In genomic region chr13:108542342-108542761, GRCm38 (mm10) we compare ENCODE assay signal across 10 mouse cellular contexts.
A peak's percentile ranks its signal among the peaks of the same experiment; 100 is the strongest.
DNase-seq lines count a peak whose midpoint lies in the region; ATAC-seq lines count a peak whose summit lies in the region.
"Had no signal": no experiment of that assay in that cellular context is flagged by ENCODE, and none has a peak within 500 bp of the region (broad histone marks: within the 10 kb centered on the region; RNA-seq: fewer than 3 reads in every experiment).

No protein-coding gene starts in this region.

- DNase-seq in left cerebral cortex, postnatal 10 days (ENCODE audit: extremely low spot score in 1 of 2, low spot score in 2 of 2) = peak; percentile 30 to 53
- DNase-seq in left cerebral cortex, adult 9 months (ENCODE audit: low spot score in 2 of 2) = no peak
- DNase-seq in left cerebral cortex, postnatal 4 days = peak; percentile 6
- DNase-seq in thymus, postnatal 36 days = no peak
- DNase-seq: cerebellum, postnatal 36 days had no signal

- no peaks in the 10 kb centered on the region for H3K36me3 ChIP-seq in forebrain, embryonic 13.5 days (ENCODE audit: poor library complexity, severe bottlenecking)
- H3K36me3 ChIP-seq in forebrain, embryonic 12.5 days (replicated peaks) = no peaks in the 10 kb centered on the region
- H3K36me3 ChIP-seq in embryonic facial prominence, embryonic 15.5 days = no peaks in the 10 kb centered on the region
- H3K36me3 ChIP-seq in hindbrain, embryonic 13.5 days = no peaks in the 10 kb centered on the region

- H3K4me2 ChIP-seq in forebrain, embryonic 13.5 days = no peak overlapping the region
- H3K4me2 ChIP-seq in forebrain, embryonic 12.5 days = no peak overlapping the region
- H3K4me2 ChIP-seq in embryonic facial prominence, embryonic 15.5 days (replicated peaks) = no peak overlapping the region
- H3K4me2 ChIP-seq in hindbrain, embryonic 13.5 days = no peak overlapping the region

- no peak overlapping the region for H3K4me3 ChIP-seq in forebrain, embryonic 13.5 days
- H3K4me3 ChIP-seq in forebrain, embryonic 12.5 days (replicated peaks) = no peak overlapping the region
- H3K4me3 ChIP-seq in embryonic facial prominence, embryonic 15.5 days (replicated peaks) = no peak overlapping the region
- H3K4me3 ChIP-seq in hindbrain, embryonic 13.5 days = no peak overlapping the region
- H3K4me3 ChIP-seq: megakaryocyte, embryonic 14.5 days had no signal

- no peak overlapping the region for H3K9ac ChIP-seq in forebrain, embryonic 13.5 days
- H3K9ac ChIP-seq in forebrain, embryonic 12.5 days = no peak overlapping the region
- H3K9ac ChIP-seq in embryonic facial prominence, embryonic 15.5 days = no peak overlapping the region
- no peak overlapping the region for H3K9ac ChIP-seq in hindbrain, embryonic 13.5 days

- intact Hi-C loops in left cerebral cortex, postnatal 10 days (cut with DNase I) = no loop called here
- intact Hi-C loops in left cerebral cortex, postnatal 4 days (cut with DNase I) = no loop called here

- H3K27ac ChIP-seq in forebrain, embryonic 13.5 days = no peak overlapping the region
- H3K27ac ChIP-seq in forebrain, embryonic 12.5 days = no peak overlapping the region
- peak overlapping the region; percentile 49; the same call in 1 of the 2 replicates for H3K27ac ChIP-seq in embryonic facial prominence, embryonic 15.5 days (replicated peaks)
- H3K27ac ChIP-seq in hindbrain, embryonic 13.5 days = no peak overlapping the region

- 72% methylated on average over 5 of the region's 5 CpGs for WGBS in forebrain, embryonic 13.5 days
- WGBS in forebrain, embryonic 12.5 days = 84% methylated on average over 5 of the region's 5 CpGs
- WGBS in embryonic facial prominence, embryonic 15.5 days = 48% methylated on average over 5 of the region's 5 CpGs
- 77% methylated on average over 5 of the region's 5 CpGs for WGBS in hindbrain, embryonic 13.5 days

- no peaks in the 10 kb centered on the region for H3K27me3 ChIP-seq in forebrain, embryonic 13.5 days
- H3K27me3 ChIP-seq in forebrain, embryonic 12.5 days = no peaks in the 10 kb centered on the region
- no peaks in the 10 kb centered on the region for H3K27me3 ChIP-seq in embryonic facial prominence, embryonic 15.5 days
- no peaks in the 10 kb centered on the region for H3K27me3 ChIP-seq in hindbrain, embryonic 13.5 days
- H3K27me3 ChIP-seq: megakaryocyte, embryonic 14.5 days had no signal

- ATAC-seq in forebrain, embryonic 13.5 days = 0 out of 2 replicates have a peak, but pooled peaks have one; percentile 27
- no peak for ATAC-seq in forebrain, embryonic 12.5 days (ENCODE audit: low FRiP score)
- ATAC-seq in embryonic facial prominence, embryonic 15.5 days (ENCODE audit: insufficient number of reproducible peaks, low FRiP score, low TSS enrichment, low read depth) = no peak
- ATAC-seq in hindbrain, embryonic 13.5 days (ENCODE audit: low FRiP score) = no peak

- H3K9me3 ChIP-seq in forebrain, embryonic 13.5 days (replicated peaks) = no peaks in the 10 kb centered on the region
- H3K9me3 ChIP-seq in forebrain, embryonic 12.5 days = no peaks in the 10 kb centered on the region
- no peaks in the 10 kb centered on the region for H3K9me3 ChIP-seq in embryonic facial prominence, embryonic 15.5 days (replicated peaks)
- H3K9me3 ChIP-seq in hindbrain, embryonic 13.5 days = no peaks in the 10 kb centered on the region

- H3K4me1 ChIP-seq in forebrain, embryonic 13.5 days = no peaks in the 10 kb centered on the region
- H3K4me1 ChIP-seq in forebrain, embryonic 12.5 days = no peaks in the 10 kb centered on the region
- H3K4me1 ChIP-seq in embryonic facial prominence, embryonic 15.5 days = no peaks in the 10 kb centered on the region
- H3K4me1 ChIP-seq in hindbrain, embryonic 13.5 days (replicated peaks) = no peaks in the 10 kb centered on the region

Comparison
In these comparisons a context has a peak if more than half of its experiments do, and no peak if none do; other contexts are left out.
1. DNase-seq: peak in left cerebral cortex, postnatal 10 days (2 of 2) and left cerebral cortex, postnatal 4 days (single experiment); none in left cerebral cortex, adult 9 months (0 of 2) and thymus, postnatal 36 days (0 of 2).